Mouse (Mus musculus) heart, postnatal 36 days (tissue): Measurements from ENCODE around the gene Lrrc57. TPM values are rescaled to one million over a fixed set of nuclear protein-coding genes. Genes with fewer than 3 reads are reported as not detected.

ENCODE experiments used
- total RNA-seq, 2 experiments: library from RNA; stranded (reverse); gene quantifications; 2 replicates each; pipeline ENCODE4 v1.2.3; 2021

Gene Lrrc57
- total RNA-seq, 2 experiments from 2014 or later, result 14.9 to 17.9 TPM

Other genes starting within 250 kb of the Lrrc57 start
- 10 to 100 TPM; 21.6 to 25.2 TPM for gene Ganc, start 205.6 kb downstream of the Lrrc57 start, total RNA-seq
- gene Tmem87a, start 205.4 kb downstream of the Lrrc57 start, total RNA-seq, result 10 to 100 TPM; 18.3 to 18.8 TPM
- 1 to 10 TPM in 1 of 2 experiments, under 1 TPM in 1; 0.69 to 1.7 TPM for gene Capn3, start 153.5 kb downstream of the Lrrc57 start, total RNA-seq
- 100 to 1,000 TPM; 471 TPM for gene Zfp106, start 45.7 kb downstream of the Lrrc57 start, total RNA-seq
- 10 to 100 TPM; 58.9 to 60.4 TPM for gene Snap23, start 41.8 kb downstream of the Lrrc57 start, total RNA-seq
- gene Haus2, start 137 bp downstream of the Lrrc57 start, total RNA-seq, result 10 to 100 TPM; 10.1 to 10.6 TPM
- gene Stard9, start 19.6 kb upstream of the Lrrc57 start, total RNA-seq, result 1 to 10 TPM; 8.2 to 9.8 TPM
- gene Cdan1, start 240.6 kb upstream of the Lrrc57 start, total RNA-seq, result 10 to 100 TPM; 10.5 to 14.2 TPM
- 10 to 100 TPM; 10.7 to 12.5 TPM for gene Ttbk2, start 241.1 kb upstream of the Lrrc57 start, total RNA-seq